Mouse (Mus musculus) forebrain, postnatal 0 days (tissue): ENCODE measurements around the gene Nme7. TPM values are rescaled to one million over a fixed set of nuclear protein-coding genes. Genes with fewer than 3 reads are reported as not detected.

Experiments used
- ATAC-seq: fragments of 200-750 bp; cut with Nextera tagmentation; 2 replicates; pipeline ENCODE4 v1.8.0; 2017; ENCODE audit warnings: mild to moderate bottlenecking, moderate library complexity
- DNase-seq: peaks from one replicate; pipeline ENCODE4 v3.0.0-alpha.2; 2015
- H3K27ac ChIP-seq: fragments of 300-500 bp; sonication (generic); 2 replicates; pipeline ENCODE4 v1.5.1; 2014; ENCODE audit warnings: low read depth, mild to moderate bottlenecking, antibody characterized with exemption, low read length, moderate library complexity, mixed read lengths
- H3K27me3 ChIP-seq: fragments of 300-500 bp; sonication (generic); 2 replicates; pipeline ENCODE4 v1.6.1; 2014; ENCODE audit warnings: mild to moderate bottlenecking, low read length, mixed read lengths; ENCODE audit not compliant: insufficient read depth
- H3K36me3 ChIP-seq: fragments of 300-500 bp; sonication (generic); 2 replicates; pipeline ENCODE4 v1.6.1; 2014; ENCODE audit warnings: mild to moderate bottlenecking, moderate library complexity; ENCODE audit not compliant: insufficient read depth
- H3K4me1 ChIP-seq: fragments of 300-500 bp; sonication (generic); 2 replicates; pipeline ENCODE4 v1.6.1; 2014; ENCODE audit warnings: antibody characterized with exemption; ENCODE audit not compliant: insufficient read depth
- H3K4me2 ChIP-seq: fragments of 300-500 bp; sonication (generic); 2 replicates; pipeline ENCODE4 v1.6.1; 2014; ENCODE audit warnings: low read depth, mild to moderate bottlenecking, moderate library complexity
- H3K4me3 ChIP-seq: fragments of 300-500 bp; sonication (generic); 2 replicates; pipeline ENCODE4 v1.5.1; 2014; ENCODE audit warnings: low read depth, low read length, mixed read lengths
- H3K9ac ChIP-seq: fragments of 300-500 bp; sonication (generic); 2 replicates; pipeline ENCODE4 v1.6.1; 2014; ENCODE audit warnings: mild to moderate bottlenecking
- H3K9me3 ChIP-seq: fragments of 300-500 bp; sonication (generic); 2 replicates; pipeline ENCODE4 v1.6.1; 2016; ENCODE audit warnings: low read length
- CTCF ChIP-seq: sonication (generic); IDR thresholded peaks from 2 replicates; pipeline ENCODE4 v1.5.1; 2016; ENCODE audit warnings: antibody characterized with exemption, control low read depth, low read depth
- WGBS: fragments of 180-500 bp; shearing (Covaris S2); extraction: QIAGEN DNeasy Blood & Tissue Kit; methylation state at CpG from one replicate; pipeline ENCODE4 v1.1.7; 2014; 5-methylcytosine and 5-hydroxymethylcytosine counted together
- polyA plus RNA-seq: library from polyadenylated mRNA; unstranded; fragments of >200 nt; fragmentation: Nextera tagmentation; extraction: Ambion mirVana; gene quantifications from 2 replicates; pipeline ENCODE4 v1.2.1, GENCODE M21; 2015
- total RNA-seq: library from RNA; depleted of rRNA; stranded (reverse); fragments of >200 nt; gene quantifications from 2 replicates; pipeline ENCODE4 v1.2.3, GENCODE M21; 2014

The Nme7 gene
- total and polyA plus RNA-seq, 2 experiments from 2014 or later: 32.1 to 37.7 TPM

DNA sequence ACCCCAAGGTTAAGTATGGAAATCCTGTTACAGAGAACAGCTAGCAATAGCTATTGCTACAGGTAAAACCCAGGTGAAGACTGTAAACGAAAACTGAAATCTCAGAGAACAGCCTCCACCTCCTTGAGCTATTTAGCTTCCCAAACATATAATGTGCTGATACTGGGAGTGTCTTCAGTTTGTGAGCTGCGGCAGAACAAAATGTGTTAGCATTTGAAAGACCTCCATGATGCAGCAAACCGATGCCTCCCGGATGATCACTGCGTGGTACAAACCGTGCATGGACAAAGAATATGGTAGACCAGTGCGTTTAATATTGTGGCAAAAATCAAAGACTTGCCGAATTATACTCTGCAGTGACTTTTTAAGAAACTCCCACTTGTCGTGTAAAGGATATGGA lies 71.7 kb downstream of the Nme7 start:
- no peak for DNase-seq
- WGBS: 97% methylated on average over 9 of the region's 9 CpGs
- ATAC-seq: no peak
- Histone ChIP-seq H3K4me3 (no peak overlapping the region), H3K36me3 (no peaks in the 10 kb centered on the region), H3K27me3 (no peaks in the 10 kb centered on the region), H3K9me3 (no peaks in the 10 kb centered on the region), H3K9ac (no peak overlapping the region), H3K4me1 (no peaks in the 10 kb centered on the region), H3K4me2 (no peak overlapping the region), H3K27ac (no peak overlapping the region)
- no peak for TF ChIP-seq CTCF

- H3K9ac ChIP-seq: no peak overlapping the region
- TF ChIP-seq CTCF: no peak
- DNase-seq (no peak), ATAC-seq (no peak)
- H3K4me3 ChIP-seq: no peak overlapping the region
- no peaks in the 10 kb centered on the region for H3K4me1 ChIP-seq
- WGBS: 77% methylated on average over 9 of the region's 9 CpGs
- no peaks in the 10 kb centered on the region for H3K9me3 ChIP-seq
- no peaks in the 10 kb centered on the region for H3K27me3 ChIP-seq
- H3K27ac ChIP-seq: no peak overlapping the region
- no peaks in the 10 kb centered on the region for H3K36me3 ChIP-seq
- no peak overlapping the region for H3K4me2 ChIP-seq
Measured at GRCm38 (mm10) chr1:164376761-164377487, 73.0 kb downstream of the Nme7 start.

GRCm38 (mm10) chr1:164383621-164384020 lies 79.7 kb downstream of the Nme7 start:
- DNase-seq (no peak), ATAC-seq (no peak)
- Histone ChIP-seq H3K9me3 (no peaks in the 10 kb centered on the region), H3K4me3 (no peak overlapping the region), H3K36me3 (no peaks in the 10 kb centered on the region; the same call in 1 of the 2 replicates), H3K27me3 (no peaks in the 10 kb centered on the region), H3K4me2 (no peak overlapping the region), H3K9ac (no peak overlapping the region), H3K4me1 (no peaks in the 10 kb centered on the region), H3K27ac (no peak overlapping the region)
- no peak for TF ChIP-seq CTCF
- WGBS: 93% methylated on average over 8 of the region's 8 CpGs

- DNase-seq: no peak
- Histone ChIP-seq H3K4me1 (no peaks in the 10 kb centered on the region), H3K9me3 (no peaks in the 10 kb centered on the region), H3K4me2 (no peak overlapping the region), H3K9ac (no peak overlapping the region), H3K27me3 (no peaks in the 10 kb centered on the region), H3K36me3 (no peaks in the 10 kb centered on the region; the same call in 1 of the 2 replicates), H3K4me3 (no peak overlapping the region), H3K27ac (no peak overlapping the region)
- no peak for TF ChIP-seq CTCF
- no peak for ATAC-seq
- WGBS: 95% methylated on average over 10 of the region's 10 CpGs
Measured at GRCm38 (mm10) chr1:164384354-164384753, 80.4 kb downstream of the Nme7 start.

GRCm38 (mm10) chr1:164384972-164385371 lies 81.1 kb downstream of the Nme7 start:
- no peak overlapping the region for H3K4me2 ChIP-seq
- ATAC-seq (no peak), DNase-seq (no peak)
- no peaks in the 10 kb centered on the region for H3K4me1 ChIP-seq
- H3K9me3 ChIP-seq: no peaks in the 10 kb centered on the region
- no peak overlapping the region for H3K27ac ChIP-seq
- no peak overlapping the region for H3K4me3 ChIP-seq
- H3K27me3 ChIP-seq: no peaks in the 10 kb centered on the region
- TF ChIP-seq CTCF: no peak
- no peaks in the 10 kb centered on the region; the same call in 1 of the 2 replicates for H3K36me3 ChIP-seq
- 90% methylated on average over 6 of the region's 6 CpGs for WGBS
- no peak overlapping the region for H3K9ac ChIP-seq

- no peaks in the 10 kb centered on the region for H3K9me3 ChIP-seq
- H3K9ac ChIP-seq: no peak overlapping the region
- no peak overlapping the region for H3K27ac ChIP-seq
- peaks cover under 1% of the 10 kb centered on the region for H3K4me1 ChIP-seq
- no peak overlapping the region for H3K4me2 ChIP-seq
- H3K36me3 ChIP-seq: no peaks in the 10 kb centered on the region; the same call in 1 of the 2 replicates
- 89% methylated on average over 4 of the region's 4 CpGs for WGBS
- DNase-seq (no peak), ATAC-seq (no peak)
- TF ChIP-seq CTCF: no peak
- H3K27me3 ChIP-seq: no peaks in the 10 kb centered on the region
- no peak overlapping the region for H3K4me3 ChIP-seq
Measured at GRCm38 (mm10) chr1:164389743-164390142, 85.8 kb downstream of the Nme7 start.

DNA sequence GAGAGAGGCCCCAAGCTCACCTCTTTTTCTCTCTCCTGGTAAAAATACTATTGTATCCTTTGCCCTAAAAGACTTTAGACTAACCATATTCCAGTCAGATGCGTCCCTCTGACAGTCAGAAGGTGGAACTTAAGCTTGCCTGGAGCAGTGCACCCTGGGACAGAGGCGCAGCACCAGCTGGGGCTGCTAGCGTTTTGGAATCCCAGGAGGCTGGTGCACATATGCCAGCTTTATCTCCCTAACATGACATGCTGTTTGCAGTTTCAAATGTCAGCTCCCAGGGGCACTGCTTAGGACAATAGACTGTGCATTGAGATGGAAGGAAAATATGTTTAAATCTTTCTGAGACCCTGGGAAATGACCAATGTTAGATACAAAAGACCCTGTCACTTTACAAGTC lies 88.3 kb downstream of the Nme7 start:
- no peaks in the 10 kb centered on the region; the same call in 1 of the 2 replicates for H3K36me3 ChIP-seq
- H3K9me3 ChIP-seq: no peaks in the 10 kb centered on the region
- 36% methylated on average over 3 of the region's 3 CpGs for WGBS
- no peak overlapping the region for H3K4me3 ChIP-seq
- ATAC-seq: no peak
- no peak overlapping the region for H3K9ac ChIP-seq
- no peak for DNase-seq
- H3K4me1 ChIP-seq: peaks cover 15% of the 10 kb centered on the region
- H3K27ac ChIP-seq: no peak overlapping the region
- no peak for TF ChIP-seq CTCF
- H3K27me3 ChIP-seq: no peaks in the 10 kb centered on the region
- H3K4me2 ChIP-seq: no peak overlapping the region
